Mouse (Mus musculus): ENCODE data around the gene Olfr832. TPM values are rescaled to one million over a fixed set of nuclear protein-coding genes. Genes with fewer than 3 reads are reported as not detected.

Olfr832 gene
- total RNA-seq (2023) = not detected

GRCm38 (mm10) chr9:18936822-18937221, at the start of gene Olfr832:
TSS of gene Olfr832 (plus strand) at chr9:18937122.

GRCm38 (mm10) chr9:18987690-18988089, 50.8 kb downstream of the Olfr832 start, which contains the start of gene Olfr834:
TSS of gene Olfr834 (plus strand) at chr9:18987990.

Other genes starting within 250 kb of the Olfr832 start
- not detected for gene Olfr24, start 173.1 kb upstream of the Olfr832 start, total RNA-seq (2023)
- gene Olfr828, start 117.6 kb upstream of the Olfr832 start, total RNA-seq (2023) = not detected
- not detected for gene Olfr829, start 82.2 kb upstream of the Olfr832 start, total RNA-seq (2023)
- not detected for gene Olfr830, start 62.4 kb upstream of the Olfr832 start, total RNA-seq (2023)
- gene Olfr834, start 50.9 kb downstream of the Olfr832 start, total RNA-seq (2023) = not detected
- gene Olfr835, start 95.6 kb downstream of the Olfr832 start, total RNA-seq (2023) = not detected
- gene Olfr836, start 183.3 kb downstream of the Olfr832 start, total RNA-seq (2023) = not detected
- gene Olfr837, start 199.2 kb downstream of the Olfr832 start, total RNA-seq (2023) = not detected
- not detected for gene Olfr839-ps1, start 240.2 kb downstream of the Olfr832 start, total RNA-seq (2023)